Mouse (Mus musculus) hindbrain, postnatal 0 days (tissue): Measurements from ENCODE around the gene Cysrt1. TPM values are rescaled to one million over a fixed set of nuclear protein-coding genes. Genes with fewer than 3 reads are reported as not detected.

Experiments used
- ATAC-seq: fragments of 200-750 bp; cut with Nextera tagmentation; 2 replicates; pipeline ENCODE4 v1.8.0; 2017; ENCODE audit warnings: mild to moderate bottlenecking, moderate TSS enrichment, moderate library complexity
- DNase-seq: peaks from one replicate; pipeline ENCODE4 v3.0.0-alpha.2; 2015; ENCODE audit warnings: low spot score
- H3K27ac ChIP-seq: fragments of 300-500 bp; sonication (generic); 2 replicates; pipeline ENCODE4 v1.5.1; 2014; ENCODE audit warnings: mild to moderate bottlenecking
- H3K27me3 ChIP-seq: fragments of 300-500 bp; sonication (generic); 2 replicates; pipeline ENCODE4 v1.6.1; 2014; ENCODE audit warnings: low read length, mixed read lengths; ENCODE audit not compliant: insufficient read depth
- H3K36me3 ChIP-seq: fragments of 300-500 bp; sonication (generic); 2 replicates; pipeline ENCODE4 v1.6.1; 2014; ENCODE audit warnings: low read length, mixed read lengths; ENCODE audit not compliant: insufficient read depth
- H3K4me1 ChIP-seq: fragments of 300-500 bp; sonication (generic); 2 replicates; pipeline ENCODE4 v1.6.1; 2014; ENCODE audit warnings: antibody characterized with exemption, low read length, mixed read lengths; ENCODE audit not compliant: insufficient read depth
- H3K4me2 ChIP-seq: fragments of 300-500 bp; sonication (generic); 2 replicates; pipeline ENCODE4 v1.6.1; 2014; ENCODE audit warnings: low read depth, mild to moderate bottlenecking, low read length, moderate library complexity, mixed read lengths
- H3K4me3 ChIP-seq: fragments of 300-500 bp; sonication (generic); 2 replicates; pipeline ENCODE4 v1.5.1; 2014; ENCODE audit warnings: low read length
- H3K9ac ChIP-seq: fragments of 300-500 bp; sonication (generic); replicated peaks from 2 replicates; pipeline ENCODE4 v1.6.1; 2014; ENCODE audit warnings: mild to moderate bottlenecking, low read length, moderate library complexity, mixed read lengths
- H3K9me3 ChIP-seq: fragments of 300-500 bp; sonication (generic); 2 replicates; pipeline ENCODE4 v1.6.1; 2016; ENCODE audit warnings: low read length, mixed read lengths
- CTCF ChIP-seq: IDR thresholded peaks from 2 replicates; pipeline ENCODE4 v1.5.1; 2016; ENCODE audit warnings: antibody characterized with exemption, control low read depth, low read depth
- WGBS: fragments of 180-500 bp; shearing (Covaris S2); extraction: QIAGEN DNeasy Blood & Tissue Kit; methylation state at CpG from one replicate; pipeline ENCODE4 v1.1.7; 2014; 5-methylcytosine and 5-hydroxymethylcytosine counted together
- polyA plus RNA-seq: library from polyadenylated mRNA; unstranded; fragments of >200 nt; fragmentation: Nextera tagmentation; extraction: Ambion mirVana; gene quantifications from 2 replicates; pipeline ENCODE4 v1.2.1, GENCODE M21; 2015
- total RNA-seq: library from RNA; depleted of rRNA; stranded (reverse); fragments of >200 nt; gene quantifications from 2 replicates; pipeline ENCODE4 v1.2.3, GENCODE M21; 2014

Cysrt1 gene
- total and polyA plus RNA-seq, 2 experiments from 2014 or later: 0.24 TPM; not detected in 1

DNA sequence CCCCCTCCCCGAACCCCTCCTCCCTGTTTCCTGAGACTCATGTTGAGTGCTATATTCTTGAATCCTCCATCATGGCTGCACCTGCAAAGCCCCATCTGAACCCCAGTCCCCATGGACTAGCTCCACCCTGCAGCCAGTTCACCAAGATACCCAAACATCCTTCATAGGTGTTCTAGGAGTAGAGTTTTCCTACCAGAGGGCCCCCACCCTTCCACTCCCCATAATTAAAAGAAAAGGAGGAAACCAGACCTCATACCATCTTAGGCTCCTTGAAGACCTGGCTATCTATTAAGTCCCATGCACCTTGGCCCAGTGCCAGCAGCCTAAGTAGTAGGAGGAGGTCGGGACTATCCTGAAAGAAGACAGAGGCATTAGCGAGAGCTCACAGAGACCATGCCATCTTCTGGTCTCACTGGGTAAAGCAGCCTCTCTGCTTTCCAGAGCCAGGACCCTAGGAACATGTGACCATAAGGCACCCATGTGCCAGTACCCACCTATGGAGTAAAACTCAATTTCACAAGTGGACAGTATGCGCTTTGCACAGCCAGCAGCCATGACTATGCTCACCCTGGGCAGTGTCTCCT, 38.5 kb downstream of the Cysrt1 start:
- TF ChIP-seq CTCF: peak; percentile 47
- Histone ChIP-seq H3K4me1 (0 out of 2 replicates have a peak, but pooled peaks cover 3% of the 10 kb centered on the region), H3K4me2 (no peak overlapping the region), H3K36me3 (peaks cover 77% of the 10 kb centered on the region), H3K27me3 (no peaks in the 10 kb centered on the region), H3K9ac (no peak overlapping the region), H3K27ac (no peak overlapping the region), H3K4me3 (no peak overlapping the region), H3K9me3 (no peaks in the 10 kb centered on the region)
- 57% methylated on average over 4 of the region's 4 CpGs for WGBS
- peak; percentile 33 for DNase-seq
- peak; percentile 73 for ATAC-seq

DNA sequence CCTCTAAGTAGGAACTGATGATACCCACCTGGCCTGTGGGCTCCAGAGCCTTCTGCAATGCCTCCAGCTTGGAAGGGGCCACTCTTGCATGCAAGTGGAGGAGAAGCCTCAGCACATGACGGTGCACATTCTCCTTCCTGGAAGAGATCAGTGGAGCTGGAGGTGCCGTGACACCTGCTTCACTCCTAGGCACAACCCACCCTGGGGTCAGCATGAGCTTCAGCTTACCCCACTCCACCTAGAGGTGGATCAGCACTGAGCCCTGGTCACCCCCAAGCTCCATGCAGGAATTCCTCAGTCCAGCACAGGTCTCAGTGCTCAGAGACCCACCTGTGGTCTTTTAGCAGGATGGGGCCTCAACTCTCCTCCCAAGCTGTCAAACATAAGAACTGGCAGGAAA, 41.6 kb downstream of the Cysrt1 start:
- WGBS: 95% methylated on average over 2 of the region's 2 CpGs
- Histone ChIP-seq H3K27ac (no peak overlapping the region), H3K36me3 (peaks cover 58% of the 10 kb centered on the region), H3K9ac (no peak overlapping the region), H3K27me3 (0 out of 2 replicates have a peak, but pooled peaks cover 3% of the 10 kb centered on the region), H3K4me3 (no peak overlapping the region), H3K9me3 (no peaks in the 10 kb centered on the region), H3K4me1 (no peaks in the 10 kb centered on the region), H3K4me2 (no peak overlapping the region)
- ATAC-seq (no peak), DNase-seq (no peak)
- no peak for TF ChIP-seq CTCF

DNA sequence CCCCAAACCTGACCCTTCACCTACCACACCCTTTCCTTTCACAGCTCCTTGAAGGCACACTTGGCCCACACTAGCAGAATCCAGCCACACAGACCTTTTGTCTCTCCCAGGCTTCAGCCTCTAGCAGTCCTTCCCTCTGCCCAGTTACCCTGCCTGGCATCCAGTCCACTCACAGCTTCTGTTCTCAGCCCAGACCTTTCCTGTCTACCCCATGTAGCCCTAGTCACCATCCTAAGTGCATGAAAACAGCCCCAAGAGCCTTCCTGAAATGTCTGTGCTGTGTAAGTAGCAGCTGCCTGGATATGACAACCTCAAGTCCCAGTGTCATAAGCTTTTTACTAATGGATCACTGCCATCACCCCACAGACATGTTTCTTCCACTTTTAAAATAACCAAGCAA, 44.3 kb downstream of the Cysrt1 start:
- peaks cover 41% of the 10 kb centered on the region for H3K36me3 ChIP-seq
- ATAC-seq (no peak), DNase-seq (no peak)
- no peak overlapping the region for H3K4me2 ChIP-seq
- no peak for TF ChIP-seq CTCF
- H3K27me3 ChIP-seq: peaks cover 9% of the 10 kb centered on the region; the same call in 1 of the 2 replicates
- no peak overlapping the region for H3K9ac ChIP-seq
- no peak overlapping the region for H3K27ac ChIP-seq
- no peak overlapping the region for H3K4me3 ChIP-seq
- H3K4me1 ChIP-seq: 0 out of 2 replicates have a peak, but pooled peaks cover 3% of the 10 kb centered on the region
- no peaks in the 10 kb centered on the region for H3K9me3 ChIP-seq

DNA sequence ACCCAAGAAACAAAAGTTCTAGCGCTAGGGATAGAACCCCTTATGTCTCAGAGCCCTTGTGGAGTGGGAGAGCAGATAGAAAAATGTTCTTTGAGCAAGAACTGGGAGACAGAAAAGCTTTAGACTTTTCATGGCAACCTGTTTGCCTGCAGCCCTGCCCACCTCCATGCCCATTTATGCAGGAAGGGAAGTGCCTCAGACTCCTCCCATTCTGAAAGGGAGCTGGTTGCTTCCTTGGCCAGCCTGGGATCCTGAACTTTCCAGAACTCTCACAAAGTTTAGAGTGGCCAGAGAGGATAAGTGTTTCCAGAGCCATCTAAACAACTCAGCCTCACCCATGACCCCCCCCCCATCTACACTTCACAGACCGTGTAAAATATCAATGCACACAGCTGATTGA, 45.1 kb downstream of the Cysrt1 start:
- ATAC-seq (no peak), DNase-seq (no peak)
- Histone ChIP-seq H3K36me3 (peaks cover 34% of the 10 kb centered on the region), H3K4me1 (0 out of 2 replicates have a peak, but pooled peaks cover 3% of the 10 kb centered on the region), H3K9ac (no peak overlapping the region), H3K4me2 (no peak overlapping the region), H3K27me3 (peaks cover 9% of the 10 kb centered on the region; the same call in 1 of the 2 replicates), H3K9me3 (no peaks in the 10 kb centered on the region), H3K27ac (0 out of 2 replicates have a peak overlapping the region, but pooled peaks have one; percentile 11), H3K4me3 (no peak overlapping the region)
- TF ChIP-seq CTCF: no peak
- WGBS: 21% methylated on average over 2 of the region's 2 CpGs

DNA sequence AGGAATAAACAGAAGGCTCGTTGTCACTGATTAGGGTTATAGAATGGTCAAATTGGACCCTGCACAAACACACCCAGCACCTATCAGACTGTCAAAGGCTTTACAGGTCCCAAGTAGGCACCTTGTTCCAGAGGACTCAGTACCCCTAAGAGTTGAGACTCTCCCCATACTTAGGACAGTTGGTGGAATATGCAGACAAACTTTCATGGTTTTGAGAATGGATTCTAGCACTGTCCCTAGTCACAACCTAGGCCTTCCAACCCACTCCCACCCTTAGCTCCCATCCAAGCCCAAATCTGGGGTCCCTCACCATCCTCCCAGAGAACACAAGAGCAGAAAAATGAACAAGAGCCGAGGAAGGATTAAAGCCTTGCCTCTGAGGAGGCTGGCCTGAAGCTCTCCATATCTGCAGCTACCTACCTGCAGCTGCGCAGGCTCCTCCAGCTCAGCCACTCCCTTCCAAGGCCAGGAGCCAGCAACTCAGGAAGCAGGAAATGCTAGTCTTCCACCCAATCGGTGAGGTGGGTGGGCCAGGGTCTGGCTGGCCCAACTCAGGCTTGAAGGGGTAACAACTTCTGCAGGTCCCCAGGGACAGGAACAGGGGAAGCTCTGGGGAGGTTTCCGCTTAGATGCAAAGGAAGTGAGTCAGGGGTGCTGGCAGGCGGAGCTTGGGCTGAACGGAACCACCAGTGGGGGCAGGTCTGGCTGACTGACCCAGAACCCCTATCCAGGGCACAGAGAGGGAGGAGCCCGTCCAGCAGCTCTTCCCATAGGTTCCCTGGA, 45.9 kb downstream of the Cysrt1 start, which contains the start of gene Tor4a:
Gene Tor4a (minus strand): TSS at position 715 of the 783 bp plus-strand sequence.
- ATAC-seq: no peak
- H3K27me3 ChIP-seq: peaks cover 9% of the 10 kb centered on the region; the same call in 1 of the 2 replicates
- 20% methylated on average over 8 of the region's 8 CpGs for WGBS
- H3K36me3 ChIP-seq: peaks cover 26% of the 10 kb centered on the region
- H3K4me1 ChIP-seq: 0 out of 2 replicates have a peak, but pooled peaks cover 3% of the 10 kb centered on the region
- H3K9me3 ChIP-seq: no peaks in the 10 kb centered on the region
- 0 out of 2 replicates have a peak within 1 kb of the TSS, but pooled peaks have one; percentile 2 for H3K4me3 ChIP-seq
- peak within 1 kb of the TSS; percentile 39 for H3K4me2 ChIP-seq
- DNase-seq: no peak
- 0 out of 2 replicates have a peak within 1 kb of the TSS, but pooled peaks have one; percentile 11 for H3K27ac ChIP-seq
- no peak for TF ChIP-seq CTCF
- no peak within 1 kb of the TSS for H3K9ac ChIP-seq

DNA sequence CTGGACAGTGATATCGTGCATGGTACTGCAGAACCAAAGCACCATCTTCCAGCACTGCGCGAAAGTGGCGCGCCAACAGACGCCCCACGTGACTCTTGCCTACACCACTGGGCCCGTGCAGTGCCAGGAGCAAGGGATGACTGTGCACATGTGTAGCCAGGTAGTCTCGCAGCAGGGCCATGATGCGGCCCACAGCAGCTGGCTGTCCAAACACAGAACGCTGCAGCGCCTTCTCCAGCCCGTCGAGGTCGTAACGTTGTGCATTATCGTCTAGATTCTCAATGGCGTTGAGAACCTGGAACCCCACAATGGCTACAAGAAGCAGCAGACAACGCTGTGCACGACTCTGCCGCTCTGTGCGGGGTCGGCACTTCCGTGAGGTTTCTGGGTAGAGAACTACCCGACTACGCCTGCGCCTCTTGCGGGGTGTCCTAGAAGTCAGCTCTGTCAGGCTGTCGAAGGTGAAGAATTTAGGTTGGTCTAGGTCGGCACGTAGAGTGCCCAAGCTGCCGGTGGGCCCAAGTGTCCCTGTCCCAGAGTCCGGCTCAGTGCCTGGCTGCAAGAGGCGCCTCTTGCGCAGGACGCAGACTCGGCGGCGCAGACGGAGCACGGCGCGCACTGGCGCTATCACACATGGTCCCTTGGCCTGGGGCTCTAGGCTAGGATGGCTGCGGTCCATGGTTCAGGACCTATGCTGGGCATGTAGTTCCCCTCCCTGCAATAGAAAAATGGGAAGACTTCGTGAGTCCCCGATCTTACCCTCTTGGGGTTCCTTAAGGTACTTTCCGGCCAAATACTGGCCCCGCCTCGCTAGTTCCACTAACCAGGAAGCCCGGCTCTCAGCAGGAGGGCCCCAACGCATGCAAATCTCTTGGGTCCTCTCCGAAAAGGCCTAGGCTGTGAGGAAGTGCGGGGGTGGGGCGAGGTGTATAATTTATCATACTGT, 46.8 kb downstream of the Cysrt1 start:
- Histone ChIP-seq H3K4me3 (no peak overlapping the region), H3K4me2 (peak overlapping the region; percentile 39)

More for the DNA sequence above, 46.8 kb downstream of the Cysrt1 start:
- DNase-seq: no peak
- peaks cover 17% of the 10 kb centered on the region for H3K36me3 ChIP-seq
- H3K27me3 ChIP-seq: peaks cover 9% of the 10 kb centered on the region; the same call in 1 of the 2 replicates
- WGBS: 27% methylated on average over 55 of the region's 55 CpGs
- no peaks in the 10 kb centered on the region for H3K9me3 ChIP-seq
- no peak for ATAC-seq
- no peak overlapping the region for H3K27ac ChIP-seq
- no peak overlapping the region for H3K9ac ChIP-seq
- TF ChIP-seq CTCF: no peak
- 0 out of 2 replicates have a peak, but pooled peaks cover 3% of the 10 kb centered on the region for H3K4me1 ChIP-seq
